Mouse (Mus musculus) kidney, embryonic 16.5 days (tissue): ENCODE results near the gene Zfp706. TPM values are rescaled to one million over a fixed set of nuclear protein-coding genes. Genes with fewer than 3 reads are reported as not detected.

Source experiments
- ATAC-seq: fragments of 200-750 bp; cut with Nextera tagmentation; 2 replicates; pipeline ENCODE4 v1.8.0; 2017; ENCODE audit warnings: moderate TSS enrichment; ENCODE audit not compliant: low FRiP score, low TSS enrichment
- H3K27ac ChIP-seq: fragments of 300-500 bp; sonication (generic); 2 replicates; pipeline ENCODE4 v1.5.1; 2014; ENCODE audit warnings: low read length
- H3K27me3 ChIP-seq: fragments of 300-500 bp; sonication (generic); 2 replicates; pipeline ENCODE4 v1.6.1; 2014; ENCODE audit warnings: low read length, control low read depth, mixed read lengths; ENCODE audit not compliant: insufficient read depth
- H3K36me3 ChIP-seq: fragments of 300-500 bp; sonication (generic); 2 replicates; pipeline ENCODE4 v1.6.1; 2014; ENCODE audit warnings: low read length, control low read depth, mixed read lengths; ENCODE audit not compliant: insufficient read depth
- H3K4me1 ChIP-seq: fragments of 300-500 bp; sonication (generic); 2 replicates; pipeline ENCODE4 v1.6.1; 2014; ENCODE audit warnings: low read length, control low read depth, mixed read lengths; ENCODE audit not compliant: insufficient read depth
- H3K4me2 ChIP-seq: fragments of 300-500 bp; sonication (generic); replicated peaks from 2 replicates; pipeline ENCODE4 v1.6.1; 2014; ENCODE audit warnings: low read depth, low read length
- H3K4me3 ChIP-seq: fragments of 300-500 bp; sonication (generic); 2 replicates; pipeline ENCODE4 v1.5.1; 2014; ENCODE audit warnings: mild to moderate bottlenecking, low read length
- H3K9ac ChIP-seq: fragments of 300-500 bp; sonication (generic); replicated peaks from 2 replicates; pipeline ENCODE4 v1.6.1; 2014; ENCODE audit warnings: low read length
- H3K9me3 ChIP-seq: fragments of 300-500 bp; sonication (generic); 2 replicates; pipeline ENCODE4 v1.6.1; 2016; ENCODE audit warnings: low read length, control low read depth
- WGBS: fragments of 180-500 bp; shearing (Covaris S2); extraction: QIAGEN DNeasy Blood & Tissue Kit; methylation state at CpG from one replicate; pipeline ENCODE4 v1.1.7; 2014; 5-methylcytosine and 5-hydroxymethylcytosine counted together
- polyA plus RNA-seq: library from polyadenylated mRNA; unstranded; fragments of >200 nt; fragmentation: Nextera tagmentation; extraction: Ambion mirVana; gene quantifications from 2 replicates; pipeline ENCODE4 v1.2.1, GENCODE M21; 2015

The Zfp706 gene
- polyA plus RNA-seq, 1 experiment from 2014 or later: 418 TPM

GRCm38 (mm10) chr15:36960876-36961237, 46.7 kb downstream of the Zfp706 start:
- Histone ChIP-seq H3K9ac (no peak overlapping the region), H3K4me3 (no peak overlapping the region), H3K9me3 (peaks cover 4% of the 10 kb centered on the region; the same call in 1 of the 2 replicates), H3K36me3 (no peaks in the 10 kb centered on the region), H3K27ac (no peak overlapping the region), H3K4me2 (no peak overlapping the region), H3K4me1 (0 out of 2 replicates have a peak, but pooled peaks cover 5% of the 10 kb centered on the region), H3K27me3 (no peaks in the 10 kb centered on the region)
- WGBS: 79% methylated on average over 4 of the region's 4 CpGs
- no peak for ATAC-seq

GRCm38 (mm10) chr15:36960010-36960875, 47.3 kb downstream of the Zfp706 start:
- H3K9me3 ChIP-seq: peaks cover 4% of the 10 kb centered on the region; the same call in 1 of the 2 replicates
- no peaks in the 10 kb centered on the region for H3K36me3 ChIP-seq
- 0 out of 2 replicates have a peak, but pooled peaks have one; percentile 51 for ATAC-seq
- 56% methylated on average over 17 of the region's 17 CpGs for WGBS
- H3K4me1 ChIP-seq: 0 out of 2 replicates have a peak, but pooled peaks cover 5% of the 10 kb centered on the region
- H3K9ac ChIP-seq: no peak overlapping the region
- no peak overlapping the region for H3K27ac ChIP-seq
- peak overlapping the region; percentile 18; the same call in 1 of the 2 replicates for H3K4me3 ChIP-seq
- no peaks in the 10 kb centered on the region for H3K27me3 ChIP-seq
- peak overlapping the region; percentile 36 for H3K4me2 ChIP-seq

- no peak overlapping the region for H3K9ac ChIP-seq
- H3K4me3 ChIP-seq: no peak overlapping the region
- no peaks in the 10 kb centered on the region for H3K36me3 ChIP-seq
- H3K27me3 ChIP-seq: no peaks in the 10 kb centered on the region
- ATAC-seq: no peak
- peaks cover 4% of the 10 kb centered on the region; the same call in 1 of the 2 replicates for H3K9me3 ChIP-seq
- WGBS: 95% methylated on average over 3 of the region's 3 CpGs
- no peak overlapping the region for H3K4me2 ChIP-seq
- 0 out of 2 replicates have a peak, but pooled peaks cover 5% of the 10 kb centered on the region for H3K4me1 ChIP-seq
- no peak overlapping the region for H3K27ac ChIP-seq
Observed at GRCm38 (mm10) chr15:36956221-36956620, 51.4 kb downstream of the Zfp706 start.

GRCm38 (mm10) chr15:36950258-36950657, 57.3 kb downstream of the Zfp706 start:
- H3K27ac ChIP-seq: no peak overlapping the region
- ATAC-seq: no peak
- H3K27me3 ChIP-seq: no peaks in the 10 kb centered on the region
- H3K4me3 ChIP-seq: no peak overlapping the region
- WGBS: 81% methylated on average over 2 of the region's 2 CpGs
- H3K9me3 ChIP-seq: no peaks in the 10 kb centered on the region
- H3K4me1 ChIP-seq: no peaks in the 10 kb centered on the region
- H3K4me2 ChIP-seq: no peak overlapping the region
- no peak overlapping the region for H3K9ac ChIP-seq
- H3K36me3 ChIP-seq: no peaks in the 10 kb centered on the region

- Histone ChIP-seq H3K27ac (no peak overlapping the region), H3K27me3 (no peaks in the 10 kb centered on the region), H3K9ac (no peak overlapping the region), H3K4me1 (no peaks in the 10 kb centered on the region), H3K9me3 (no peaks in the 10 kb centered on the region), H3K4me2 (no peak overlapping the region), H3K4me3 (no peak overlapping the region), H3K36me3 (no peaks in the 10 kb centered on the region)
- no peak for ATAC-seq
- WGBS: 71% methylated on average over 21 of the region's 22 CpGs
Observed at GRCm38 (mm10) chr15:36948866-36949546, 58.6 kb downstream of the Zfp706 start.
